Mouse (Mus musculus) heart, postnatal 0 days (tissue): ENCODE measurements around the gene Top1.

Experiments
- CTCF ChIP-seq: IDR thresholded peaks from 2 replicates; pipeline ENCODE4 v1.5.1; 2016; ENCODE audit warnings: antibody characterized with exemption, control low read depth, low read depth
- EP300 ChIP-seq: IDR thresholded peaks from 2 replicates; pipeline ENCODE4 v1.6.1; 2016; ENCODE audit warnings: antibody characterized with exemption, low read depth

GRCm38 (mm10) chr2:160648097-160648496, 2.4 kb downstream of the Top1 start:
- no peak for TF ChIP-seq CTCF
- no peak for TF ChIP-seq EP300
